Mouse (Mus musculus) T-cell, adult 2 months (primary cell): ENCODE data around the gene Chrm5.

ENCODE experiments used
- DNase-seq: peaks from one replicate; pipeline ENCODE4 v3.0.0; 2022; ENCODE audit warnings: low spot score

The Chrm5 gene

DNA sequence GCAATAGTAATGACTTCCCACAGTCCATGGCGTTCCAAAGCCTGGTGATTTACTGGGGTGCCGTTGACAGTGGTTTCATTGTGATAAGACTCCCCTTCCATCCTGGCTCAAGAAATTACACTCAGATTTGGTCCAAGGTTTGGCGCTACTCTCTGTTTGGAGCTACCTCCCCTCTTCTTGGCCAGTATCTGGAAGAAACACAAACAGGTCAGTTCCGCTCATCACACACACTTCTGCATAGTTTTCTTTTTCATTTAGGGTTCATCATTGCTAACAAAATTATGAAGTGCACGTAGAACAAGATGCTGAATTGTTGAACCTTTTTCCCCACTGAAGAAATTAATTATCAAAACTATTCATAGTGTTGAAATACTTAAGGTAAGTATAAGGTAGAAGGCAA is at the start of gene Chrm5:
Gene Chrm5 (minus strand): TSS at position 101 of the 400 bp plus-strand sequence.
- no peak for DNase-seq

GRCm38 (mm10) chr2:112526933-112527332 is 46.4 kb upstream of the Chrm5 start:
- DNase-seq, result no peak

DNA sequence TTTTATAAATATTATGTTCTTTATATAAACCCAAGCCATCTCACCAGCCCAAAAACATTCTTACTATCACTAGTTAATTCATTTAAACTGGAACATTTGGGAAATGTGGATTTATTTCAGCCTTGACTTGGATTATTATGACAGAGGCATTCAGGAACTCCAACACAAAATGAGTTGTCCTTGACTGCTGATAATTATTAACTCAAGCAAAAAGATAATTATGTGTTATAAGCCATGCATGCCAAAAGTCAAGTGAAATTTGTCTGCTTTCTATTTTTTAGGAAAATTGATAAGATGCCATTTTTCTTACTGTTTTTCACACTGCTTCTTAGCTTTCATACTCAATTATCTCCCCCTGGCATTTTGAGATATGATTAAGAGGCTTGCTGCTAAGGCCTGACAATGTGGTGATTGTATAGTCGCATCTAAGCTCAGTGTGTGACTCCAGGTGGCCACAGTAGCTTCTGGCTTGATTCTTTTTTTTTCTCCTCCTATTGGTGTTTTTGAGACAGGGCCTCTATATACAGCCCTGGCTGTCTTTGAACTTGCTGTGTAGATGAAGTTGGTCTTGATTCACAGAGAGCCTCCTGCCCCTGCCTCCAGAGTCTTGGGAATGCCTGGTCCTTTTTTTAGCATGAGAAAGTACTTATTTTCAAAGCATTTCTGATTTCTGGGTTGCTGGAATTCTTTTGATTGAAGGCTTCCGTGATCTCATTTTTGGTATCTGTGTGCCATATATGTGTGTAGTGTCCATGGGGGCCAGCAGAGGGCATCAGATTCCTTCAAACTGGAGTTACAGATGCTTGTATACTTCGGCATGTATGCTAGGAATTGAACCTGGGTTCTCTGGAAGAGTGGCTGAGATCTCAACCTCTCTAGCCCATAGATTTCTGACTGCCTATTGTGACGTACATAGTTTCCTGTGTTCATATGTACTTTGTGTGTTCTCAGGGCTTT is 40.2 kb upstream of the Chrm5 start:
- DNase-seq, result no peak

GRCm38 (mm10) chr2:112518541-112518940 is 38.0 kb upstream of the Chrm5 start:
- no peak for DNase-seq

GRCm38 (mm10) chr2:112517218-112517617 is 36.6 kb upstream of the Chrm5 start:
- no peak for DNase-seq

DNA sequence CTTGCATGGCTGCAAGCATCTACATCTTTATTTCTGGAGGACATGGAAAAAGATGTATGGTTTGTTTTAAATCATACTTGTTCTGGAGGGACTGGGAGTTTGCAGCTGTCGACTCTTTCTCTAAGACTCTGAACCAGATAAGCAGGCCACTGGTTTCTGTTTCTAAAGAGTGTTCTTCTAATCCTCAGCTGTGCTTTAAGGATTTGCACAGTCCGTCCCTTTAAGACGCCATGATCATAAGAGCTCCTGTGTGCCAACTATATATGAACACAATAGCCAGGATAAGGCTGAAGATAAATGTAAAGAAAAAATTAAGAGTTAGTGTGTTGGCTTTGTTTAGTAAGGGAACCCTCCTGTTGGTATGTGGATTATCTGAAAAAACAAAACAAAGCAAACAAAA is 36.2 kb upstream of the Chrm5 start:
- no peak for DNase-seq

- peak; percentile 45 for DNase-seq
These were observed 32.5 kb upstream of the Chrm5 start for GRCm38 (mm10) chr2:112513036-112513435.

DNA sequence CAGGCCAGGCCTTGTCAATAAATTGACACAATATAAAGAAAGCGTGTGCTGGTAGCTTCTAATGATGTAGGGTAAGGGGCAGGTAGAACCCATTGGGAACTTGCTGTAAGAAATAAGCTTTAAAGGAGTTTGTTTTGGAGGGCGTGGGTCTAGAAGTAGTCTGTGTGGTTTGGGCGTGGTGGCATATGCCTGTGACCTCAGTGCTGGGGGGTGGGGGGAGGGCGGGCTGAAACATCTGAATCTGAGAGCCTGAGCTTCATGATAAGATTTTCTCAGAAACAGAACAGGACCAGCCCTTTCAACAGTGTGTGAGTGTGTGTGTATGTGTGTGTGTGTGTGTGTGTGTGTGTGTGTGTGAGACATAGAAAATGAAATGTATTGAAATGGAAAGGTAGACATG is 29.6 kb upstream of the Chrm5 start:
- peak; percentile 77 for DNase-seq

- peak; percentile 57 for DNase-seq
These were observed 26.9 kb upstream of the Chrm5 start for GRCm38 (mm10) chr2:112507444-112507843.

DNA sequence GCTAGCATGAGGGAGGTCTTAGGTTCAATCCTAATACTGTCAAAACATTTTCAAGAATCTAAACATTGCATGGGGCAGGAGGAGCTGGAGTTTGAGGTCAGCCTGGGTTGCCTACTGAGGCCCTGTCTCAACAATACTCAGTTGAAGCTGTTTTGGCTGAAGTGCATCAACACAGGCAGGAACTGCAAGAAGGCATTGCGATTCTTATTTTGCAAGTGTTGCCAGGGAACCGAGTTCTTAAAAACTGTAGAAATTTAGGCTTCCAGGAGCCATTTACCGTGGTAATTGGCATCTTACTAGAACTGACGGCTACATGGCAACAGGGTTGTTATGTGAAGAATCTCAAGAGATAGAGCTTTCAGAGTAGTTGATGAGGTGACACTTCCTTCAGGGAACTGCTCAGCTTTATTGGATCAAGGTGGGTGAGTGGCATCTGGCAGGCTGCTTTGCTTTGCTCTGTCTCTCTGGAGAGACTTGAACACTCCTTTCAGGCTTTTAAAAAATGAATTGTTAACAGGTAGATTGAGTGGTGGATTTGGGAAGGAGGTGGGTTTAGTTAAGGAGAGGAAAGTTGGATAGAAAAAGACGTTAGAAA is 26.4 kb upstream of the Chrm5 start:
- peak; percentile 53 for DNase-seq

DNA sequence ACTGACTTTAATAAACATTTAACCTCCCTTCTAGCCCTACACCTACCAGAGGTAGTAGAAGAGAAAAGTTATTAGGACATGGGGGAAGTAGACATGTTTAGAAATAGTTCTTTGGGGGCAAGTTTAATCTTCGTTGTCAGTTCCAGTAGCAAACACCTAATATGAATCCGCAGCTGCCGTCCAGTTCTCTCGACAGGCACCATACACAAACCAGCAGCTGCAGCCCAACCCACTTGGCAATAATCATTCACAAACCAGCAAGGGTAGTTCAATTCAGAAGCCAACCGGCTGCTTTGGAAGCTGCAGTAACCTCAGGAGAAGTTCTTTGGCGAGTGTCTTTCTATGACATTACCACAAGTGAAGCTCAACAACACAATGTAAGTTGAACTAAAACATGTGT is 23.4 kb upstream of the Chrm5 start:
- DNase-seq, result no peak

DNA sequence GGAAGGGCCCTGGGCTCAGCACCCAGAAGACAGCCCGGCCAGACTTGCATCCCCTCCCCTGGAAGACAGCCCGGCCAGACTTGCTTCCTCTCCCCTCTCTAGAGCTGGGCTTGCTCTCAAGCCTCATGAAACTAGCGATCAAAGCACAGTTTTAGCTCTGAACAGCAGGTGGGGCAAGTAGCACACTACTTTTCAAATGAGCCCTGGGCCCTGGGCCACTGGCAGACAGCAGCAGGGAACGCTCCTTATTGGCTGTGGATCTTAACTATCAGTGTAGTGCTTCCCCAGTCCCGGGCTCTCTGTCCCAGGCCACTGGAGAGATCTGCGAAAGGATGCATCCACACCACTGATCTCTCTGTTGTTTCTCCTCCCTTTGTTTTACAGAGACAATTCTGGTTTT is 20.6 kb upstream of the Chrm5 start:
- DNase-seq, result peak; percentile 84

- no peak for DNase-seq
These were observed 17.3 kb upstream of the Chrm5 start for GRCm38 (mm10) chr2:112497851-112498250.

GRCm38 (mm10) chr2:112493539-112494260 is 13.1 kb upstream of the Chrm5 start:
- DNase-seq, result no peak

DNA sequence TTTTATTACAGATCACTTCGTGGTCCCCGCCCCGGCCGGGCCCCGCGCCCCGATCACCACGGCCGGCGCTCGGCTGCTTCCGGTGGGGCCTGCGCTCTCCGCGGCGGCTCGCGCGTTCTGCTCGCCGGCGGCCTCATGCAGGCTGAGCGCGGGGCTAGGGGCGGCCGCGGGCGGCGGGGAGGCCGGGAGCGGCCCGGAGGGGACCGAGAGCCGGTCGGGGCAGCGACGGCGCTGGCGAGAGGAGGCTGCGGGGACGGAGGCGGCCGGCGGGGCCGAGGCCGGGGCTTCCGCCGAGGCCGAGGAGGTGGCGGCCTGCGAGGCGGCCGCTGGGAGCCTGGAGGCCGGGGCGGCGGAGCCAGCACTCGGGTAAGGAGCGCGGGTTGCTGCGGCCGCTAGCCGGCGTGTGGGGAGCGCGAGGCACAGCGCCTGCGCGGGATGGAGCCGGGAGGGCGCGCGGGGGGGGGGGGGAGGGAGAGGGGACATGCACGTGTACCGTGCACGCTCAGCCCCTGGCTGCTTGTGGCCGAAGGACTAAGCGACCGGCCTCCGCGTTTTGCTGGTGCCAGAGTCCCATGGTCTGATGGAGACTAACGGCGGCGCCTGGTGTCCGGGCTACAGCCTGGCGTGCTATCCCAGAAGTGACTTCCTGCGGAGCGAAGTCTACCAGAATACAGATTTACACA is 12.4 kb upstream of the Chrm5 start, which contains the start of gene Aven:
Gene Aven (plus strand): TSS at position 109 of the 683 bp plus-strand sequence.
- peak; percentile 61 for DNase-seq

- no peak for DNase-seq
These were observed 11.9 kb upstream of the Chrm5 start for GRCm38 (mm10) chr2:112492431-112492855.

GRCm38 (mm10) chr2:112491629-112492028 is 11.1 kb upstream of the Chrm5 start:
- no peak for DNase-seq

DNA sequence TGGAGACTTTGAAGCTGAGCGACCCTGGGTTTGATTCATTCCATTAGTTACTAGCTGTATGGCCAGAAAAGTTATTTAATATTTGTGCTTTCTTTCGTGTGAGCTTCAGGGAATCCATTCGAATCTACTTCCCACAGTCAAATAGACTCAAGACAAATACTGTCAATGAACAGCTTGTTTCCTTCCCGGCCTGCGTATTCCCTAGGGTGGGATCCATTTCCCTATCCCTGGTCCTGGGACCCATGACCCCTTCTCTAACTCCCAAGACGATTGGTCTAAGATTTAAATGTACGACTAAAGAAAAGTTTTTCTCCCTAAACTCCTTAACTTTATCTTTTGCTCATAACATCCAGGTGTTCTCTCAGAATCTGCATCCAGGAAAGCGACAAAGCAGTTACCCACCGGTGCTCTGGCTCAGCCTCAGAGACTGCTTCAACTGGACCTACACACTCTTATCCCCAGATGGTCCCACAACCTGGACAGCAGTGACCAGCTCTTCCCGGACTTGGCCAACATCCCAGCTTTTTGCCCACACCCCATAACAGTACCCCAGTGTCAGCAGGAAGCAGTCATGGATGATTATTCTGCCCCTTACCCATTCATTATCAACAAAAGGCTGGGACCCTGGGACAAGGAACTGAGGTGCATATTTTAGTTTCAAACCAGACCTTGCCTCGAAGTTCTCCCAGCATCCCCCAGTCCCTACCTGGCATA is 10.1 kb upstream of the Chrm5 start:
- no peak for DNase-seq

GRCm38 (mm10) chr2:112484886-112485285 is 4.3 kb upstream of the Chrm5 start:
- DNase-seq, result no peak

- DNase-seq, result no peak
These were observed 2.7 kb upstream of the Chrm5 start for GRCm38 (mm10) chr2:112483334-112483651.

GRCm38 (mm10) chr2:112482533-112483333 is 2.2 kb upstream of the Chrm5 start:
- no peak for DNase-seq
